Mouse (Mus musculus) left cerebral cortex, adult 11 months (tissue): Measurements from ENCODE around the gene Acnat1.
"Not testable (repeated sequence)": the region's sequence is repeated elsewhere in the genome, so short reads cannot be mapped to it uniquely, and the experiment has no call there.

Source experiments
- DNase-seq: peaks from one replicate; pipeline ENCODE4 v3.0.0; 2022; ENCODE audit warnings: low spot score

The Acnat1 gene

GRCm38 (mm10) chr4:49456171-49456570 is 17.5 kb downstream of the Acnat1 start:
- no peak for DNase-seq

GRCm38 (mm10) chr4:49451848-49452551 is 21.7 kb downstream of the Acnat1 start:
- no peak for DNase-seq

GRCm38 (mm10) chr4:49451133-49451847 is 22.4 kb downstream of the Acnat1 start:
- DNase-seq = not testable (repeated sequence)

GRCm38 (mm10) chr4:49436968-49437367 is 36.7 kb downstream of the Acnat1 start:
- DNase-seq = not testable (repeated sequence)

DNA sequence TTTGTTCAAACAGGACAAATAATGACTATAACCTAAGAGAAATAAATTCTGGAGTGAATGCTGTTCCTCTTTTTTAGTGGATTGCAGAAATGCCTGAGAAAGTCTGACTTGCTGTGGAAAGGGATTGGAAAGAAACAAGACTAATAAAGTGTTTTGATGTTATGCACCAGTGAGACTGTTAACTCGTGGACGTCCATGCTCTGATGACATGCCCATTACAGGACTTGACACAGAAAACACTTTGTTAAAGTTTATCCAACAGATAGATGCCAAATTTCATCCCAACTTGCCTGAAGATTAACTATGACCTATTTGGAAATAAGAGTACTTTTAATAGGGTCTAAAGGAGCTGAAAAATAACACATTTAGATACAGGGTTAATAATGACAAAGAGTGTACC is 63.6 kb downstream of the Acnat1 start:
- not testable (repeated sequence) for DNase-seq

- DNase-seq = not testable (repeated sequence)
Observed at GRCm38 (mm10) chr4:49407957-49408356, 65.8 kb downstream of the Acnat1 start, which contains the start of gene Acnat2. Acnat2 (minus strand) TSS chr4:49408151.
